Mouse (Mus musculus) mouse embryonic stem cell (cell line): ENCODE results near the gene Cd19.

ENCODE experiments used
- in situ Hi-C, 2 experiments: fragments of 300-500 bp; cut with MboI; formaldehyde crosslinking; loops; 1 replicate in 1 of 2; 3 replicates in 1 of 2; pipeline ENCODE4 v1.14.3; 2019 to 2020; ENCODE audit warnings: low sequenced_read_pairs in 2 of 2, low pct_unique_long_range_greater_than_20kb in 1 of 2, mixed read lengths in 1 of 2; ENCODE audit not compliant: unreplicated experiment in 1 of 2

Gene Cd19

GRCm38 (mm10) chr7:126414725-126415124, at the start of gene Cd19:
Cd19 (minus strand) TSS chr7:126414889.
- in situ Hi-C loops: no loop called here

DNA sequence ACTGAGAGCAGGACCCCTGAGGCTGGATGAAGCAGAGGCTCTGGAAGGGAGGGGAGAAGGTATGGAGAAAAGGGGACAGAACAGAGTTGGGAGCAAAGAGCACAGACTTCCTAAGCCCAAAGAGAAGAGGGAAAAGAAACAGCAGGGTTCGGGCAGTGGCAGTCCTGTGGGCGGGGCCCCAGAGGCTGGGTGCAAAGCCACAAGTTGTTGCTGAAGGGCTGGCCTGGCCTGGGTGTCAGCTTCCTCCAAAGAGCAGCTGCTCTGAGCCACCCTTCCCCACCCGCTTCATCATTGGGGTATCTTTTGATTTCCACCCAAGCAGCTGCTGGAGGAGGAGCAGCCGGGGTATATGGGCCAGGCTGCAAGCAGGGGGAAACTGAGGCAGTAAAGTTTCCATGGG, 49.4 kb upstream of the Cd19 start:
- in situ Hi-C loops: no loop called here

- in situ Hi-C loops: no loop called here
Observed at GRCm38 (mm10) chr7:126463547-126463946, 48.9 kb upstream of the Cd19 start.

DNA sequence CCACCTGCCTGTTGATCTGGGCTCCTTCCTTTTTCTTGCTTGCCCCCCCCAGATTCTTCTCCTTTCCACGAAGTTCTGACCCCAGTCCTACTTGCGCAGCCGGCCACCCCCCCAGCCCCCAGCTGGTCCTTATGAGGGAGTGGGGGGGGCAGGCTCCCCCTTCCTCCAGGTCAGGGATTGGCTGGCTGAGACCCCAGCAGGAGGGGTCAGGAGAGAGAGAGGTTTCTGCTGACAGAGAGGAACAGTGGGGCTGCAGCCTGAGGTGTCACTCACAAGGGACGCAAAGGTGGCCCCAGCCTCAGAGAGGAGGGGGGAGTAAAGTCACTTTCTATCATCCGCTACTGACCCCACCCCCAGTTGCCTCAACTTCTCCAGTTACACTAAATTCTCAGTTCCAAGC, 48.3 kb upstream of the Cd19 start, which contains the start of gene Atp2a1:
Gene Atp2a1 (minus strand): TSS at position 105 of the 400 bp plus-strand sequence.
- in situ Hi-C loops: no loop called here

DNA sequence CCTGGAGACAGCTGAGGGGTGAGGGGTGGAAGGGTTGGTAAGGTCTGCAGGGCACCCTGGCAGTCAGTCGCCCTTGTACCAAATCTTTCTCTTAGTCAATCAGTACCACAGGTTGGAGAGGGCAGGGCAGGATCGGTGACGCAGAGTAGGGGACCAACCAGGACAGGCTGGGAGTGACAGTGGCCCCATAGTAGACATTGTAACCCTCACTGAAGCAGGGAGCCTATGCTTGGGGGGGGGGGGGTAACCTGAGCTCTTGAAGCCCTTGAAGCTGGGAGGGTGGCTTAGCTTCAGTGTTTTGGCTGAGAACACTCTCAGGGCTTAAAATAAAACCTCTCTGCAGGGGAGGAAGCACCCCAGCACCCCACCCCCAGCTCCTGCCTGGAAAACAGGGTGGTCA, 46.9 kb upstream of the Cd19 start:
- in situ Hi-C loops: no loop called here

GRCm38 (mm10) chr7:126460623-126461399, 46.1 kb upstream of the Cd19 start:
- in situ Hi-C loops: no loop called here

- in situ Hi-C loops: no loop called here
Observed at GRCm38 (mm10) chr7:126458844-126459618, 44.3 kb upstream of the Cd19 start.

DNA sequence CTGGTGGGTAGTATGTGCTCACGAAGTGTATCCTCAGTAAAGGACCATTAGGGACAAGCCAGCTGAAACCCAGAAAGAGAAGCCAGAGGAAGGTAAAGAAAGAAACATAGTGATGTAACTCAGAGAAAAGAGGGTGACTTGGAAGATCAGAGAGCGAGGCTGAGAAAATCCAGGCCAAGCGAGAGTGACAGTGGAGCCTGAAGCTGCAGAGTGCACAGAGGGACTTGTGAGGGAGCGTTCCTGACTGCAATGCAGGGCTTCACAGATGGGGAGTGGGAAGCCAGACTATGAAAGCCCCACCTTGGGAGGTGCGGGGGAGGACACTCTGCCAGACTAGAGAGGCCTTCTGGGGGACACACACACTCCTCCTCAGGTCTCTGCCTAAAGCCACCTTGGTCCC, 43.5 kb upstream of the Cd19 start:
- in situ Hi-C loops: no loop called here

DNA sequence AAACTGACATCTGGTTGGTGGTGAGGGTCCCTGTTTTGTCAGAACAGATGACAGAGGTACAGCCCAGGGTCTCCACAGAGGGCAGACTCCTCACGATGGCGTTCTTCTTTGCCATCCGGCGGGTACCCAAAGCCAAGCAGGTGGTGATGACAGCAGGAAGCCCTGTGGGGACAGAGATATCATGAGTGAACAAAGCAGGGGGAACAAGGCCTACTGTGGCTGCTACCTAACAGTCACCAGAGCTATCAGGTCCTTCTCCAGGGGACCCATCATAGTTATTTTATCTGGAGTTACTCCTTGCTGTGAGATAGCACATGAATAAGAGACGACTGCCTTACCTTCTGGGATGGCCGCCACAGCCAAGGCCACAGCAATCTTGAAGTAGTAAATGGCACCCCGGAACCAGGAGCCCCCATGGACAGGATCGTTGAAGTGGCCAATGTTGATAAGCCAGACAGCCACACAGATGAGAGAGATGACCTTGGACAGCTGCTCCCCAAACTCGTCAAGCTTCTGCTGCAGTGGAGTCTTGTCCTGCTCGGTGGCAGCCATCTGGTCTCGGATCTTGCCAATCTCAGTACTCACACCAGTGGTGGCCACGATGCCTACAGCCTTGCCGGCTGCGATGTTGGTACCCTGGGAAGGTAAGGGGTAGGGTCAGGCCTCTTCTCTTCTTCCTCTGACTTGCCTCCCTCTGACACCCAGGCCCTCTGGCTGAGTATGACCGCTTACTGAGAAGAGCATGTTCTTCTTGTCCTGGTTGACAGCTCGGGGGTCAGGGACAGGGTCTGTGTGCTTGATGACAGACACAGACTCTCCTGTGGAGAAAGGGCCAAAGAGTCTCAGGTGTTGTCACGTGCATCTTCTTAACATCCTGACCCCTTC, 41.9 kb upstream of the Cd19 start:
- in situ Hi-C loops: no loop called here

GRCm38 (mm10) chr7:126455242-126455641, 40.6 kb upstream of the Cd19 start:
- in situ Hi-C loops: no loop called here

DNA sequence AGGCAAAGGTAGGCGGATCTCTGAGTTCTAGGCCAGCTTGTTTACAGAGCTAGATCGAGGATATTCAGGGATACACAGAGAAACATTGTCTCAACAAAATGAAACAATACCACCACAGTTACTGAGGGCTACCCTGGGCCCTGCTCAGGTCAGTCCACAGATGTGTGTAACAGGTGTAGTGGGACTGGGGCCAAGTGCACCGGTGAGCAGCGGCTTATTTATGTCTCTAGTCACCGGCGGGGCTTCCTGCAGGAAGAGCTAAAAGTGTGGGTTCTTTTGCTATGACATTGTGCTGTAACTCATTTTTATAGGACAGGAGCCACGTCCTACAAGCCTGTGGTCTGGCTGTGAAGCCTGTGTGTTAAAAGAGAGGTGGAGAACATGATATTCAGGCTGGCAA, 39.2 kb upstream of the Cd19 start:
- in situ Hi-C loops: no loop called here

- in situ Hi-C loops: no loop called here
Observed at GRCm38 (mm10) chr7:126452244-126452643, 37.6 kb upstream of the Cd19 start.

DNA sequence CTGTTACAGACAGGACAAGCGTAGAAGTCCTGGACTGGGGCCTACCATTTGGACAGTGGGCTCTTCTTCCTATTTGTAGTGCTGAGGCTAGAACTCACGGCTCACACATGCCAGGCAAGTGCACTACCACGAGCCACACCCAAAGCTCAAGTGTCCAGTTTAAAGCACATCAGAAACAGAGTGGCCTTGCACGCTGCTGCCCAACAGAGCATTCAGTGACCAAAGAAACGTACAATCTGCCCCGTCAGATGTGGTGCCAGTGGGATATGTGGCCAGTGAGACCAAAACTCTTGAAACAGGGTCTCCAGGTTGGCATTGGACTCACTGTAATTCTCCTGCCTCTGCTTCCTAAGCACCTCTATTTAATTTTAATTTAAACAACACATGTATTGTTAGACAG, 36.0 kb upstream of the Cd19 start:
- in situ Hi-C loops: no loop called here

DNA sequence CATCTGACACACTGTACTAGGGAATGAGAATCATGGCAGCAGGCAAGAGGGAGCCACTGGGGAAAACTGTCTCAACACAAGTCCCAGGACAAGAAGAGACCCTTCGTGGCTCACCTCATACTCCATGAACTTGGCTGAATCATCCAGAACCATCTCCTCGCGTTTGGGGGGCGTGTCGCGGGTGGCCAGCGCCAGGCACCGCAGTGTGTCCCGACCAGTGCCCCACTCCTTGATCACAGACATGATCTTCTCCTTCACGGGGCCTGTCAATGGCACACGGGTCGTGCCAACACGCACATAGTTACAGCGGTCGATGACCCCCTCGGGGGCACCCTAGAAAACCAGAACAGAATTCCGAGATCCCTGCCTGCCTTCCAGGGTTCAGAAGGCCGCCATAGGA, 35.3 kb upstream of the Cd19 start:
- in situ Hi-C loops: no loop called here

GRCm38 (mm10) chr7:126448481-126448880, 33.8 kb upstream of the Cd19 start:
- in situ Hi-C loops: no loop called here

- in situ Hi-C loops: no loop called here
Observed at GRCm38 (mm10) chr7:126446217-126446616, 31.5 kb upstream of the Cd19 start.

GRCm38 (mm10) chr7:126445104-126445815, 30.6 kb upstream of the Cd19 start:
- in situ Hi-C loops: no loop called here

DNA sequence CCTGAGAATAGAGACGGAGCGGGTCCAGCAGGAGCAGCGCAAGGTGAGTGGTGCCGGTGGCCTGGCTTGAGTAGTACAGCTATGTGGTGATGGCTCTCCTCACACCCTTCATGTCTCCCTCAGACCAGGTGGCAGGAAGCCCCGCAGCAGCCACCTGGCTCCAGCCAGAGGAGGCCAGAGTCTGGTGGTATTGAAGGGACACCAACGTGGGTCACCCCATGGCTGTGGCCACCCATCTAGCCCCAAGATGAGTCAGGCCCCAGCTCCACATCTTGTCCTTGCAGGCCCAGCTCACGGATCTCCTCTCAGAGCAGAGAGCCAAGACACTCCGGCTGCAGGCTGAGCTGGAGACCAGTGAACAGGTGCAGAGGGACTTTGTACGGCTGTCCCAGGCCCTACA, 29.8 kb upstream of the Cd19 start:
- in situ Hi-C loops: no loop called here
